Mouse (Mus musculus): ENCODE measurements around the gene Syngr2. TPM values are rescaled to one million over a fixed set of nuclear protein-coding genes. Genes with fewer than 3 reads are reported as not detected.
"Not testable (repeated sequence)": the region's sequence is repeated elsewhere in the genome, so short reads cannot be mapped to it uniquely, and the experiment has no call there.

Gene Syngr2
- polyA plus RNA-seq, 1 experiment from 2014 or later, result 129 TPM

DNA sequence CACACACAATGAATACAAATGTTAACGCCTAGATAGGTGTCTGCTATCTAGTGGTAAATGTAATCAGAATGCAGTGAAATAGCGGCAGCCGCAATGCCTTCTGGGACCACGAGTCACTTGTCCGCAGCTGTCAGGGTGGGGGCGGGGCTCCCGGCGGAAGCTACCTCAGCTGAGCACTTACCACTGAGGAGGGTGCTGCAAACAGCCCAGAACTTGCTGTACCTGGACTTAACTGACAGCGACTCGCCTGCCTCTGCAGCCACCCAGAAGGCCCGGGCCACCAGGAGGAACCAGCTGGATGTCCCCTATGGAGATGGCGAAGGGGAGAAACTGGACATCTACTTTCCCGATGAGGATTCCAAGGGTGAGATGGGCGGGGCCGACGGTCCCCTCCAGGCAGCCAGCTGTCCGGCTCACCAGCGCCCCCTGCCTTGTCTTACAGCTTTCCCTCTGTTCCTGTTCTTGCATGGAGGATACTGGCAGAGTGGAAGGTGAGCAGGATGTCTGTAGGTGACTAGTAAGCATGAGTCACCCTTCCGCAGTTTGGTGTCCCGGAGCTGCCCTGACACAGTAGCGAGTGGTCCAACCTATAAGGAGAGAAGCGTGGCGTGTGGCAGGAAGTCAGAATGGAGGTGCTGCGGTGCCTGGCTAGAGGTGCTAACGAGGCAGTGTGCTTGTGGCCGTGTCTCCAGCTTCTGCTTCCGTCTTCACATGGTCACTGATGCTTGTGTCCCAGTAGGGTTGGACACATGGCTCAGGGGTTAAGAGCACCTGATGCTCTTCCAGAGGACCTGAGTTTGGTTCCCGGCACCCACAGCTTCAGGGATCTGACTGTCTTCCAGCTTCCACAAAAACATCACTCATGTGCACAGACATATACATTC, 22.9 kb downstream of the Syngr2 start:
- no peaks in the 10 kb centered on the region for H3K9me3 ChIP-seq (replicated peaks; ENCODE audit: control insufficient read depth, low read length)
- peak overlapping the region; percentile 33 for H3K4me3 ChIP-seq (replicated peaks; ENCODE audit: low read length)
- peaks cover 40% of the 10 kb centered on the region for H3K4me1 ChIP-seq (ENCODE audit: control insufficient read depth, insufficient read depth, low read length)
- no peaks in the 10 kb centered on the region for H3K36me3 ChIP-seq (ENCODE audit: control insufficient read depth, insufficient read depth, low read length)
- no peak overlapping the region for H3K9ac ChIP-seq (ENCODE audit: low read length)
- H3K27me3 ChIP-seq (ENCODE audit: control insufficient read depth, insufficient read depth, low read length), result no peaks in the 10 kb centered on the region
- 0 out of 2 replicates have a peak, but pooled peaks have one; percentile 19 for ATAC-seq (ENCODE audit: insufficient read depth, low FRiP score)
- no peak overlapping the region for H3K27ac ChIP-seq (ENCODE audit: low read length)
- 23% methylated on average over 28 of the region's 28 CpGs for WGBS
- H3K4me2 ChIP-seq (ENCODE audit: low read depth, low read length), result peak overlapping the region; percentile 38

DNA sequence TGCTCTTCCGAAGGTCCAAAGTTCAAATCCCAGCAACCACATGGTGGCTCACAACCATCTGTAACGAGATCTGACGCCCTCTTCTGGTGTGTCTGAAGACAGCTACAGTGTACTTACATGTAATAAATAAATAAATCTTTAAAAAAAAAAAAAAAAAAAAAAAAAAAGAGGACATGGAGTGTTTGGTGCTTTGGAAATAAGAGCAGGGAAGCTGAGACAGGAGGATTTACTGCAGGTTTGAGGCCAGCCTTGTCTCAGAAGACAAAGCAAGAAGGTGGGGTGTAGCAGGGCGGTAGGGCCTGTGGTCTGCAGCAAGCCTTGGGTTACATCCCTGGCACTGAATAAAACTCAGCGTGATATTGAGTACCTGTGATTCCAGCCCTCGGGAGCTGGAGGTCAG, 24.0 kb downstream of the Syngr2 start:
- not testable (repeated sequence) for H3K27me3 ChIP-seq (ENCODE audit: control insufficient read depth, insufficient read depth, low read length); H3K9me3 ChIP-seq (replicated peaks; ENCODE audit: control insufficient read depth, low read length); H3K4me3 ChIP-seq (replicated peaks; ENCODE audit: low read length); H3K36me3 ChIP-seq (ENCODE audit: control insufficient read depth, insufficient read depth, low read length); ATAC-seq (ENCODE audit: insufficient read depth, low FRiP score); H3K4me2 ChIP-seq (ENCODE audit: low read depth, low read length); H3K27ac ChIP-seq (ENCODE audit: low read length); H3K9ac ChIP-seq (ENCODE audit: low read length)
- peaks cover 34% of the 10 kb centered on the region for H3K4me1 ChIP-seq (ENCODE audit: control insufficient read depth, insufficient read depth, low read length)
- 93% methylated on average over 4 of the region's 6 CpGs for WGBS

DNA sequence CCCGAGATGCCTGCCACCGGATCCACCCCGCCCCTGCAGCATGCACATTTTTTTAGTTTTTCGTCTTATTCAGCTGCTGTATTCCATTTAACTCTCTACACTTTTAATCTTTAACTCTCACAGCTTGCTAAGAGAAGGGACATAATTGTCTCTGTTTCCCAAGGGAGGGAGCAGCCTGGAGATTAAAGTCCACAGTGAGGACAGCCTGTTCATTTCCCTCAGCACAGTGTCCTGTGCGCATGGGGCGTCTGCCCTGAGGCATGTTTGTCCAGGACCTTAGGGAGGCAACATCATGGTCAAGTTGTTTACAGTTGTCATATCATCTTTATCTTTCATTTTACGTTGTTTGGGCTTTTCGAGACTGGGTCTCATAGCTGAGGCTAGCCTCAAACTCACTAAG, 24.6 kb downstream of the Syngr2 start:
- no peak overlapping the region for H3K4me2 ChIP-seq (ENCODE audit: low read depth, low read length)
- no peak overlapping the region for H3K4me3 ChIP-seq (replicated peaks; ENCODE audit: low read length)
- ATAC-seq (ENCODE audit: insufficient read depth, low FRiP score), result no peak
- no peak overlapping the region; the same call in 1 of the 2 replicates for H3K27ac ChIP-seq (ENCODE audit: low read length)
- no peak overlapping the region for H3K9ac ChIP-seq (ENCODE audit: low read length)
- peaks cover 28% of the 10 kb centered on the region for H3K4me1 ChIP-seq (ENCODE audit: control insufficient read depth, insufficient read depth, low read length)
- H3K9me3 ChIP-seq (replicated peaks; ENCODE audit: control insufficient read depth, low read length), result no peaks in the 10 kb centered on the region
- 75% methylated on average over 8 of the region's 8 CpGs for WGBS
- no peaks in the 10 kb centered on the region for H3K36me3 ChIP-seq (ENCODE audit: control insufficient read depth, insufficient read depth, low read length)
- no peaks in the 10 kb centered on the region for H3K27me3 ChIP-seq (ENCODE audit: control insufficient read depth, insufficient read depth, low read length)

DNA sequence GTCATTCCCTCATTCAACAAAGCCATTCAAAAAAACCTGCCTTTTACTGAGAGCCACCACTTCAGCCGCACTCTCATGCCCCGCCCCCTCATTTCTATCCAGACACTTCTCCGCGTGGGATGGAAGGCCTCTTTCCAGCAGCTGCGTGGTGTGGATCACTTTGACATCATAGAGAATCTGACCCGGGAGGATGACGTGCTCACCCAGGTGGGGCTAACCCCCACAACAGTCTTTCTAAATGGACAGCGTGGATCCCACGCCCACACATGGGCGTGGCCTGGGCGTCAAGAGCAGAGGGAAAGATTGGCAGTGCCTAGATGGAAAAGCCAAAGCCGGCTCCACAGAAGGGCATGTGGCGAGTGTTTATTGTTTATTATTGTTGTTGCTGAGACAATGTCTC, 26.8 kb downstream of the Syngr2 start:
- Histone ChIP-seq H3K4me2 (ENCODE audit: low read depth, low read length) (peak overlapping the region; percentile 27; the same call in 1 of the 2 replicates), H3K9me3 (replicated peaks; ENCODE audit: control insufficient read depth, low read length) (no peaks in the 10 kb centered on the region), H3K27me3 (ENCODE audit: control insufficient read depth, insufficient read depth, low read length) (no peaks in the 10 kb centered on the region), H3K4me3 (replicated peaks; ENCODE audit: low read length) (no peak overlapping the region), H3K27ac (ENCODE audit: low read length) (no peak overlapping the region), H3K36me3 (ENCODE audit: control insufficient read depth, insufficient read depth, low read length) (no peaks in the 10 kb centered on the region), H3K4me1 (ENCODE audit: control insufficient read depth, insufficient read depth, low read length) (peaks cover 9% of the 10 kb centered on the region), H3K9ac (ENCODE audit: low read length) (no peak overlapping the region)
- WGBS, result 27% methylated on average over 13 of the region's 13 CpGs
- no peak for ATAC-seq (ENCODE audit: insufficient read depth, low FRiP score)

DNA sequence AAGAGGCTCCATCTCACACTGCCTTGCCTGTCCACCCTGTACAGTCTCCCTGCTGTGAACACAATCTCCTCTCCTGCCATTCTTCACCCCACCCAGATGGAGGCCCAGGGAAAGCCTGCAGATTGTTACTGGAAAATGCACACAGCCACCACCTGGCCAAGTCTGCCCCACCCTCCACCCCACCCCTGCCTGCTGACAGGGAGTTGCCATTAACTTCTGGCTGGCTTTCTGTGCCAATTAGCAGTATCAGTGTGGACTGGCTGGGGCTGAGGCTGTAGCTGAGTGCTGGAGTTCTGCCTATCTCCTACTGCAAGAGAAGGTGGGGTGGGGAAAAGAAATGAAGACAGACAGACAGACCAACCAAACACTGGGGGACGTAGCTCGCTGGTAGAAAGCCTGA, 29.1 kb downstream of the Syngr2 start:
- 38% methylated on average over 2 of the region's 2 CpGs for WGBS
- Histone ChIP-seq H3K4me1 (ENCODE audit: control insufficient read depth, insufficient read depth, low read length) (peaks cover 5% of the 10 kb centered on the region), H3K27me3 (ENCODE audit: control insufficient read depth, insufficient read depth, low read length) (no peaks in the 10 kb centered on the region), H3K9me3 (replicated peaks; ENCODE audit: control insufficient read depth, low read length) (no peaks in the 10 kb centered on the region), H3K36me3 (ENCODE audit: control insufficient read depth, insufficient read depth, low read length) (no peaks in the 10 kb centered on the region), H3K4me2 (ENCODE audit: low read depth, low read length) (no peak overlapping the region), H3K27ac (ENCODE audit: low read length) (peak overlapping the region; percentile 80), H3K4me3 (replicated peaks; ENCODE audit: low read length) (no peak overlapping the region), H3K9ac (ENCODE audit: low read length) (no peak overlapping the region)
- peak; percentile 92 for ATAC-seq (ENCODE audit: insufficient read depth, low FRiP score)

DNA sequence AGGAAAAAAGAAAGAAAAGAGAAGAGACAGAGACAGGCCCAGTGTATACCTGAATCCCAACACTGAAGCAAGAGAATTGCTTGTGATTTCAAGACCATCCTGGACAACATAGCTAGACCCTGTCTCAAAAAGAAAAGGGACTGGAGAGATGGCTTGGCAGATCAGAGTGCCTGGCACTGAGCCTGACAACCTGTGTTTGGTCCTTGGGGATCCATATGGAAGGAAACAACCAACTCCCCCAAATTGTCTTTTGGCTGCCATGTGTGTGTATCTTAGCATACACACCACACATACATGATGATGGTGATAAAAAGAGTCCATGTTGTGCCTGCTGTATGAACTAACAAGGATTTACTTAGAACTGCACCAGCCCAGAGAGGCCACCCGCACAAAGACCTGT, 29.6 kb downstream of the Syngr2 start:
- H3K36me3 ChIP-seq (ENCODE audit: control insufficient read depth, insufficient read depth, low read length), result no peaks in the 10 kb centered on the region
- H3K4me3 ChIP-seq (replicated peaks; ENCODE audit: low read length), result no peak overlapping the region
- H3K4me1 ChIP-seq (ENCODE audit: control insufficient read depth, insufficient read depth, low read length), result peaks cover 5% of the 10 kb centered on the region
- no peaks in the 10 kb centered on the region for H3K9me3 ChIP-seq (replicated peaks; ENCODE audit: control insufficient read depth, low read length)
- ATAC-seq (ENCODE audit: insufficient read depth, low FRiP score), result no peak
- no peak overlapping the region for H3K9ac ChIP-seq (ENCODE audit: low read length)
- H3K27me3 ChIP-seq (ENCODE audit: control insufficient read depth, insufficient read depth, low read length), result no peaks in the 10 kb centered on the region
- 75% methylated on average over 1 of the region's 1 CpGs for WGBS
- no peak overlapping the region for H3K4me2 ChIP-seq (ENCODE audit: low read depth, low read length)
- H3K27ac ChIP-seq (ENCODE audit: low read length), result peak overlapping the region; percentile 80

DNA sequence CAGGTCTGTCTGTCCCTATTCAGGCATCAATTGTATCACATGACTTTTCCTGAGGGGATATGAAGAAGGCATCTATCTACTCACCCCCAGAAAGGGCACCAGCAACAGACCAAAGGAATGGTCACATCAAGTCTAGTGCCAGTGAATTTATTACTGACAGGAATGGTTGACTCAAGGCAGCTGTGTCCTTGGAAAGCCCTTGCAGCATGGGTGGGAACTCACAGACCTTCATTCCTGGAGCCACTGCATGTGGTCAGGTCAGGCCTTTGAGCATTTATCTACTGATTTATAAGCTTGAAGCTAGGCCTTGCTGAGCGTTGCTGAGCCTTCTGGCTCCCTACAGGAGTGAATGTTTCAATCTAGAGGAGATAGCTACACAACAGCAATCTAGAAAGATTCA, 31.4 kb downstream of the Syngr2 start:
- no peak for ATAC-seq (ENCODE audit: insufficient read depth, low FRiP score)

DNA sequence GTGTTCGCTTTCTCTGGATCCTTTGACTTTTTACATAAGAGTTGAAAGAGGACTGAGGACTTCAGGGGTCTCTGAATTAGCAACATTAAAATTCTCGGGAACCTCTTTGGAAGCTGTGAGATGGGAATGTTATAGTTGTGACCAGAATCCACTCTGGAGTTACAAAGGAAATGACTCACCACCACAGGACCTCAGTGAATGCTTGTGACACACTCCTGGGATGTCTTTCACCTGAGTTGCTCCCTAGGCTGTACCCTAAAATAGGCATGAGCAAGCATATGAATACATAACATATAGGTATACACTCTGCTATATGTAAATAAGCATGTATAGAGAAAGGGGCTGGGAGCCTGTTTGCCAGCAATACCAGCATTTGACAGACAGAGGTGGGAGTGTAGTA, 34.0 kb downstream of the Syngr2 start:
- 83% methylated on average over 2 of the region's 2 CpGs for WGBS
- ATAC-seq (ENCODE audit: insufficient read depth, low FRiP score), result no peak

More for the DNA sequence above, 31.4 kb downstream of the Syngr2 start:
- H3K27me3 ChIP-seq (ENCODE audit: control insufficient read depth, insufficient read depth, low read length), result no peaks in the 10 kb centered on the region
- H3K27ac ChIP-seq (ENCODE audit: low read length), result no peak overlapping the region
- H3K4me2 ChIP-seq (ENCODE audit: low read depth, low read length), result no peak overlapping the region
- no peaks in the 10 kb centered on the region for H3K9me3 ChIP-seq (replicated peaks; ENCODE audit: control insufficient read depth, low read length)
- no peak overlapping the region for H3K9ac ChIP-seq (ENCODE audit: low read length)
- H3K4me3 ChIP-seq (replicated peaks; ENCODE audit: low read length), result no peak overlapping the region
- WGBS, result 26% methylated on average over 1 of the region's 1 CpGs
- no peaks in the 10 kb centered on the region for H3K36me3 ChIP-seq (ENCODE audit: control insufficient read depth, insufficient read depth, low read length)
- peaks cover 5% of the 10 kb centered on the region for H3K4me1 ChIP-seq (ENCODE audit: control insufficient read depth, insufficient read depth, low read length)

DNA sequence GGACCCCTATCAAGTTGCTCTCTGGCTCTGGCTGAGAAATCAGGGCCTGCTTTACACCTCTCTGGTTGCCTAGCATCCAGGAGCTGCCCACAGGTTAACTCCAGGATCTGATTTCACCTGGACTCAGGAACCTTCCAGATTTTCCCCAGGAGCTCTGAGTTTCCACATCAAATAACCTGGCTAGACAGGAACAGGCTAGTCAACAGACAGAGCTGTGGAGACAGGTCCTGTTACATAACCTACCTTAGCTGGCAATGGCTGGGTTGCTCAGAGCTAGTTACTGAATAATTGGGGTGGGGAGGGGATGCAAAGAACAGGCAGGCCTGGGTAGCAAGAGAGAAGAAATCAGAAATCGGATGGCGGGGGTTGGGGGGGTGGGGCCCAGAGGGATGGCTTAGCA, 35.5 kb downstream of the Syngr2 start:
- no peaks in the 10 kb centered on the region for H3K9me3 ChIP-seq (replicated peaks; ENCODE audit: control insufficient read depth, low read length)
- H3K4me1 ChIP-seq (ENCODE audit: control insufficient read depth, insufficient read depth, low read length), result peaks cover 17% of the 10 kb centered on the region
- no peaks in the 10 kb centered on the region for H3K27me3 ChIP-seq (ENCODE audit: control insufficient read depth, insufficient read depth, low read length)
- 0 out of 2 replicates have a peak overlapping the region, but pooled peaks have one; percentile 9 for H3K27ac ChIP-seq (ENCODE audit: low read length)
- 60% methylated on average over 2 of the region's 2 CpGs for WGBS
- no peak overlapping the region for H3K4me3 ChIP-seq (replicated peaks; ENCODE audit: low read length)
- no peak for ATAC-seq (ENCODE audit: insufficient read depth, low FRiP score)
- no peak overlapping the region for H3K4me2 ChIP-seq (ENCODE audit: low read depth, low read length)
- H3K36me3 ChIP-seq (ENCODE audit: control insufficient read depth, insufficient read depth, low read length), result no peaks in the 10 kb centered on the region
- H3K9ac ChIP-seq (ENCODE audit: low read length), result peak overlapping the region; percentile 46; the same call in 1 of the 2 replicates

More for the DNA sequence above, 34.0 kb downstream of the Syngr2 start:
- Histone ChIP-seq H3K27me3 (ENCODE audit: control insufficient read depth, insufficient read depth, low read length) (no peaks in the 10 kb centered on the region), H3K4me1 (ENCODE audit: control insufficient read depth, insufficient read depth, low read length) (peaks cover 12% of the 10 kb centered on the region), H3K27ac (ENCODE audit: low read length) (no peak overlapping the region), H3K9me3 (replicated peaks; ENCODE audit: control insufficient read depth, low read length) (no peaks in the 10 kb centered on the region), H3K4me3 (replicated peaks; ENCODE audit: low read length) (no peak overlapping the region), H3K9ac (ENCODE audit: low read length) (no peak overlapping the region), H3K4me2 (ENCODE audit: low read depth, low read length) (no peak overlapping the region), H3K36me3 (ENCODE audit: control insufficient read depth, insufficient read depth, low read length) (no peaks in the 10 kb centered on the region)

Measured in stomach, embryonic 16.5 days (tissue).